8 mouse cellular contexts compared by ENCODE assay signal in the genomic region with DNA sequence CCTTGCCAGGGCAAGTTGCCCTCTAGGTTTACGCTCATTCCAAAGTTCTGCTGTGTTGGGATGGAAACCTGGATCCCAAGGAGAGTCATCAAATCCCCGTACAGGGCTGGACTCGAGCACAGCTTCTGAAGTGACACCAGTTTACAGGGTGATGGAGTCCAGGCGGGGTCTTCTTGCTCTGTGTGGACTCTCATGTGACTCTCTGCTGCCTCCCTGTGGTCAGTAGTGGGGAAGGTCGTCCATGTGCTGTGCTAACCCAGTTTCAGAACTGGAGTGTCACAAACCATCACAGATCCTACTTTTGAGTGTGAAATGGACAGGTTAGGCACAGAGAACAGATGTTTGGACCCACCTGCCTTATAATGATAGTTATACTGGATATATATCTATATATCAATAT. TPM values are rescaled to one million over a fixed set of nuclear protein-coding genes. Genes with fewer than 3 reads are reported as not detected.
DNase-seq lines count a peak whose midpoint lies in the region; ATAC-seq lines count a peak whose summit lies in the region.

No protein-coding gene starts in this region.

- no peak overlapping the region for H3K4me3 ChIP-seq in hindbrain, embryonic 12.5 days

- no peak overlapping the region for H3K9ac ChIP-seq in hindbrain, embryonic 12.5 days

- peak; percentile 58; the same call in 1 of the 2 replicates for ATAC-seq in hindbrain, embryonic 12.5 days (ENCODE audit: low FRiP score)

- no peaks in the 10 kb centered on the region for H3K36me3 ChIP-seq in hindbrain, embryonic 12.5 days

- no peaks in the 10 kb centered on the region for H3K27me3 ChIP-seq in hindbrain, embryonic 12.5 days

- H3K4me1 ChIP-seq in hindbrain, embryonic 12.5 days, result no peaks in the 10 kb centered on the region

- DNase-seq in Muller cell, postnatal 12 days (ENCODE audit: inconsistent ontology term), result peak; percentile 36
- peak; percentile 18 for DNase-seq in cerebellum, adult 11-12 months
- peak; percentile 84 for DNase-seq in forelimb bud, embryonic 11.5 days (ENCODE audit: low read depth, low spot score)
- peak; percentile 61 for DNase-seq in layer of hippocampus, adult 9-10 months (ENCODE audit: low spot score)
- peak; percentile 82 for DNase-seq in lung, postnatal 14 days
- peak; percentile 80 for DNase-seq in retina, postnatal 7 days (ENCODE audit: low read depth, low spot score)
- DNase-seq in urinary bladder, postnatal 25 days (ENCODE audit: low spot score), result peak; percentile 53

- no peaks in the 10 kb centered on the region for H3K9me3 ChIP-seq in hindbrain, embryonic 12.5 days (replicated peaks)

- 25% methylated on average over 5 of the region's 5 CpGs for WGBS in hindbrain, embryonic 12.5 days

- H3K27ac ChIP-seq in hindbrain, embryonic 12.5 days, result no peak overlapping the region

- H3K4me2 ChIP-seq in hindbrain, embryonic 12.5 days (replicated peaks), result no peak overlapping the region

RNA-seq across cellular contexts. Expression of a gene that starts 35.2 kb away (rescaled TPM):
- 2.6 and 5.4 TPM in 2 replicates for polyA plus RNA-seq in hindbrain, embryonic 12.5 days (2016; fragmentation: Nextera tagmentation; extraction: Ambion mirVana)

Comparison
In these comparisons a context has a peak if more than half of its experiments do, and no peak if none do; other contexts are left out.
1. DNase-seq: peak in every context shown above with its lines; median percentile 84 in forelimb bud, embryonic 11.5 days; 82 in lung, postnatal 14 days; 80 in retina, postnatal 7 days; 61 in layer of hippocampus, adult 9-10 months; 53 in urinary bladder, postnatal 25 days; 36 in Muller cell, postnatal 12 days; 18 in cerebellum, adult 11-12 months.